Mouse (Mus musculus) cortical plate, adult 2 months (tissue): ENCODE results near the gene Olfr237-ps1. TPM values are rescaled to one million over a fixed set of nuclear protein-coding genes. Genes with fewer than 3 reads are reported as not detected.

Experiments
- H3K27ac ChIP-seq: fragments of 200-500 bp; 2 replicates; pipeline ENCODE4 v1.5.1; 2012; ENCODE audit warnings: low read length, control low read depth, inconsistent platforms; ENCODE audit not compliant: insufficient read depth
- H3K4me1 ChIP-seq: fragments of 200-500 bp; 2 replicates; pipeline ENCODE4 v1.6.1; 2011; ENCODE audit warnings: low read length; ENCODE audit not compliant: control insufficient read depth, insufficient read depth
- H3K4me3 ChIP-seq: fragments of 200-500 bp; 2 replicates; pipeline ENCODE4 v1.5.1; 2011; ENCODE audit warnings: mild to moderate bottlenecking, low read length, control low read depth; ENCODE audit not compliant: insufficient read depth
- CTCF ChIP-seq: fragments of 200-500 bp; IDR thresholded peaks from 2 replicates; pipeline ENCODE4 v1.5.1; 2011; ENCODE audit warnings: mild to moderate bottlenecking, control low read depth, low read length; ENCODE audit not compliant: insufficient read depth; ENCODE audit errors: extremely low read depth
- POLR2A ChIP-seq: fragments of 200-500 bp; IDR thresholded peaks from 2 replicates; pipeline ENCODE4 v1.6.1; 2011; ENCODE audit warnings: mild to moderate bottlenecking, low read length, control low read depth; ENCODE audit not compliant: insufficient read depth; ENCODE audit errors: extremely low read depth
- polyA plus RNA-seq: library from polyadenylated mRNA; depleted of rRNA; stranded (reverse); fragments of >200 nt; gene quantifications from 2 replicates; pipeline ENCODE4 v1.2.3, GENCODE M21; 2012; rRNA removed

Gene Olfr237-ps1
- polyA plus RNA-seq, 1 experiment: not detected

DNA sequence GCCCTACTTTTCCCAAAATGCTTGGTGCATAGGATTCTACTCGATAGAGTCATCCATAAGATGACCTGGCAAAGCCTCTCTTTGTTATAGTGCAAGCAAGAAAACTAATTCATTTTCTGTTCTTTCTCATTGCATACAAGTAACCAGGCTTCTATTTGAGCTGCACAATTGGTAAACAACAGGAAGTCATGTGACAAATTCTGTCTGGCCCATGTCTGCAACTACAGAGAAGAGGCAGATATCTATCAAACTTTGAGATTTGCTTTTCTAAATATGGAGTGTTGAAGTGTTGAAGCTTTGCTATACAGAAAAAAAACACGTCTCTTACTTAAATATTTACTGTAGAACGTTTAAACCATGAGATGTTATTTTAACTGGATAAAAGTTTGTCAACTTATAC lies 51.7 kb downstream of the Olfr237-ps1 start:
- Histone ChIP-seq H3K4me3 (no peak overlapping the region), H3K4me1 (peaks cover 1% of the 10 kb centered on the region; the same call in 1 of the 2 replicates), H3K27ac (no peak overlapping the region)
- TF ChIP-seq POLR2A (no peak), CTCF (no peak)

- no peak overlapping the region for H3K27ac ChIP-seq
- H3K4me1 ChIP-seq: peaks cover 1% of the 10 kb centered on the region; the same call in 1 of the 2 replicates
- TF ChIP-seq CTCF (no peak), POLR2A (no peak)
- no peak overlapping the region for H3K4me3 ChIP-seq
Measured at GRCm38 (mm10) chr6:43202786-43203185, 56.4 kb downstream of the Olfr237-ps1 start.

DNA sequence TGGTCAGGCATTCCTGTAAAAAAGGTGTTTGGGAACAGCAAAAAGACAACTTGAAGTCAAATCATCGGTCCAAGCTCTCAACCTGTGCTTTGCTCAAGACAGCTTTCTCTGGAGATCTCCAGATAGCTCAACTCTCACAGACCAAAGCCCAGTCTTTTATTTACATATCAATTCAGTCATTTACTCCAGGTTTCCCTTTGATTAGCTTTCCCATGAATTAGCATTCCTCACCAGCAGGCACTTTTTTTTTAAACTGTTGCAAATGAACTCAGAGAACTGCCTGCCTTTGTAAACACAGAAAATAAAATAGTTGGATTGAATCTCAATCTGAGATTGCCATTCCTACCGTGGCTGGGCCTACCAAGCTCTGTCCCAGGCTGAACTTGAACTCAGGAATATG lies 59.0 kb downstream of the Olfr237-ps1 start:
- peaks cover 1% of the 10 kb centered on the region; the same call in 1 of the 2 replicates for H3K4me1 ChIP-seq
- H3K4me3 ChIP-seq: no peak overlapping the region
- TF ChIP-seq CTCF (no peak), POLR2A (no peak)
- H3K27ac ChIP-seq: no peak overlapping the region

Other genes starting within 250 kb of the Olfr237-ps1 start
- not detected in 2 replicates for gene Olfr447, start 237.7 kb upstream of the Olfr237-ps1 start, polyA plus RNA-seq
- not detected in 2 replicates for gene Olfr446, start 225.2 kb upstream of the Olfr237-ps1 start, polyA plus RNA-seq
- gene Olfr444, start 197.5 kb upstream of the Olfr237-ps1 start, polyA plus RNA-seq: not detected in 2 replicates
- gene Olfr441, start 40.2 kb upstream of the Olfr237-ps1 start, polyA plus RNA-seq: not detected in 2 replicates
- gene Olfr437, start 16.7 kb downstream of the Olfr237-ps1 start, polyA plus RNA-seq: not detected in 2 replicates
- gene Olfr13, start 25.6 kb downstream of the Olfr237-ps1 start, polyA plus RNA-seq: not detected in 2 replicates
- gene Olfr435, start 50.6 kb downstream of the Olfr237-ps1 start, polyA plus RNA-seq: not detected in 2 replicates
- gene Olfr434, start 66.5 kb downstream of the Olfr237-ps1 start, polyA plus RNA-seq: not detected in 2 replicates
- not detected in 2 replicates for gene Olfr47, start 85.0 kb downstream of the Olfr237-ps1 start, polyA plus RNA-seq
- 2.4 and 2.8 TPM in 2 replicates for gene Arhgef5, start 119.0 kb downstream of the Olfr237-ps1 start, polyA plus RNA-seq
- gene Nobox, start 163.0 kb downstream of the Olfr237-ps1 start, polyA plus RNA-seq: 0.13 TPM in 1 of 2 replicates, not detected in the other